Mouse (Mus musculus): ENCODE measurements around the gene Sipa1l2.

Sipa1l2 gene

DNA sequence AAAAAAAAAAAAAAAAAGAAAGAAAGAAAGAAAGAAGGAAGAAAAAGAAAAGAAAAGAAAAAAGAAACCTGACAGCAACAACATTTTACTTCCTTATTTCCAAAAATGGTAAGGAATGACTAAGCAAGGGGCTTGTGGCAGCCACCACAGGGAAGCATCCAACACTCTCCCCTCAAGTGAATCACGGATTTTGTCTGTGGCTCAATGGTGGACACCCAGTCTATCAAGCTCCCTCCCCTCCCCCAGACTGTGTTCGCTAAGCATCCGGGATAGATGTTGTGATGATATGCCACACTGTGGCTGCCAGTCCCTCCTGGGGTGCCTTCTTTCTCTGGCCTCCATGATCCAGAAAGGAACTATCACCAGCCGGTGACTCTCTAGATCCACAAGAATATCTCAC is 6.5 kb upstream of the Sipa1l2 start:
- DNase-seq = no peak

DNA sequence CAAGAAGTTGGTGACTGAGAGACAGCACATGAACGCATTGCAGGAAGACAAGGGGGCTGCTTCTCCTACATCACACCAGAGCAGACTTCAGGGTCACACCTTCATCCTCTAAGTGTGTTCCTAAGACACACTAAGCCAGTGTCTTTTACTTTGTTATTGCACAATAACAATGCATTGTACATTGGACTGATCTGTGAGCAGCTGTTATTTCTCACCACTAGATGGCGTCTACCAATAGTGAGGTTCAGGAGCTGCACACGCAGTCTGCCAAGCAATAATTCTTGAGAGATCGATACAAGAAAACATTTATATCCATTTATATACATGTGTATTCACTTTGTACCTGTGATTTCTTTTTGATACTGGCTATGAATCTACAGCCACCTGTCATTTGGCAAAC is 4.7 kb upstream of the Sipa1l2 start:
- no peak for DNase-seq

DNA sequence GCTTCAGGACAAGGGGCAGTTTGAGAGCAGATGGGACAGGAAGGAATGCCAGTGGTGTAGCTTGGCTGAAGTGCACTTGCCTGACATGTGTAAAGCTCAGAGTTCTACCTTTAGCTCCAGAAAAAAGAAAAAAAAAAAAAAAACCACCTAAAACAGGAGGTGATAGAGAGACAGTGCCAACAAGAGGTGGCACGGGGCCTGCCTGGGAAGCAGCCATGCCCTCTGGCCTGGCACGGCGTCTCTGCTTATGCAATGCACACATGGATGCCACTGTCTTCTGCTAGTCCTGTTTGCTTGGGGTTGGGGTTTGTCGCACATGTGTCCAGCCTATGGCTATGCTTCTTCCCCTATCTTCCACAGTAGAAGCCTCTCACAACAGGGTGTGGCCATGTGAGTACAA is 2.6 kb upstream of the Sipa1l2 start:
- DNase-seq = no peak

DNA sequence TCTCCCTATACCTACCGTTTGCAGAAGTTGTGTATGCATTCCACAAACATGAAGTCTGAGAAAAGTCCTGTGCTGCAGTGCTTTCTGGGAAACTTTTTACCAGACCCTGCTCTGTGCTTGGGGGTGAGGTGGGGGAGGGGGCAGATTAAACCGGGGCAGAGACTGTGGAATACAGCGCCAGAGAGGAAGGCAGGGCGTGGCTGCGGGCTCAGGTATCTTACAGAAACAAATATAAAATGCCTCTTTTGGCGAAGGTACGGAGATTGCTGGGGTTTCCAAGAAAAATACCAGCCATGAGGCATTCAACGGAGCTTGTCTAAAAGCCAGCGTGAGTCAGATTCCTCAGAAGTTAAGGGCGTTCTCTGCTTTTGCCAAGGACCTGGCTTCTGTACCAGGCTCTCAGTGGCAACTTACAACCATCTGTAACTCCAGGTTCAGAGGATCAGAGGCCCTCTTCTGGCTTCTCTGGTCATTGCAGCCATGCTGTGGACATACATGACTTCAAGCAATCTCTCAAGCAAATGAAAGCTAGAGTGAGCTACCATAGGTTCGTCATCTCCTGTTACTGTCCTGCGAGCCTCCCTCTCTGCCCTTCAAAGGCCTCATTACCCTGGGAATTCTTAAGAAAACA is 1.3 kb upstream of the Sipa1l2 start:
- peak; percentile 45 for DNase-seq

DNA sequence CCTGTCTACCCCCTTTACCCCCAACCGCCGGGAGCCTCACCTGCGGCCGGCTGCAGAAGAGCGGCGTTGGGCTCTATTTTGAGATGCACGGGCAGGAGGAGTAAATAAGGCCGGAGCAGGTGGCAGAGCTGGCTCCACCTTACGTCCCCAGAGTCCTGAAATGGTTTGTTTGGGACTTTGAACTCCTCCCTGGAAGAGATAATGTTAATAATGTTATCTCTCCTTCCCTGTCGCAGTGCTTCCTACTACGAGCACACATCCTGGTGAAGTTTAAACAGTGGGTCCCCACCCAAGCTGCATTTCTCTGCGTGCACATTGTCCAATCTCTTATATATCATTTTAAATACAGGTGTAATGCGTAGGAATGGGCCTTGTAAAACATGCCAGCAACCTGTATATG is 781 bp upstream of the Sipa1l2 start:
- no peak for DNase-seq

DNA sequence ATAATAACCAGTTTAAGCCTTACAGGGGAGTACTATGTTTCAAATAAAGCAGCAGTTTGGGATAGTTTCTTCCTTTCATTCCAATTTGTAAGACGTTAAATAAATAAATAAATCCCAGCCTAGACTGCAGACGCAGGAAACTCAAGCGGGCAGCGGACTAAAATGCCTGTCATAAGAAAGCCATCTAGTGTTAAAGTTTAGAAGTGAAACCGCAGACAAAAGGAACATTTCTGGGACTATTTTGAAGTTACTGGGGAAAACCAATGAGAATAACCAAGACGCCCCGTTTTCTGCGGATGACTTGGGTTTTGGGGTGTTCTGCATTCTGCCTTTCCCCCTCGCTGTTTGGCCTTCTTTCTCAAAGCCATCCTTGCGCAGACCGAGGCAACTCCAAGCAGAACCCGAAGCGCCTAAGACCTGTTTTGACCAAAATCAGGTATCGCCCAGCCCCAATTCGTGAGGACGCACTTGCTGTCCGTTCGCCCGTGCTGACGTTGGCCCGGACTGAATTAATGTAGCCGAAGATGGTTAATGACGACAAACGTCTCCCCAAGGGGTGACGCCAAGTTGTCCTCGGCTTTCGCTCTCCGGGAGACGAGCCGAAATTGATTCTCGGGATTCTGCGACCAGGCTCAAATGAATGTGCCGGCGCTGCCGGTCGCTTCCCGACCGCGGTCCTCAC is 616 bp downstream of the Sipa1l2 start:
- peak; percentile 38 for DNase-seq

DNA sequence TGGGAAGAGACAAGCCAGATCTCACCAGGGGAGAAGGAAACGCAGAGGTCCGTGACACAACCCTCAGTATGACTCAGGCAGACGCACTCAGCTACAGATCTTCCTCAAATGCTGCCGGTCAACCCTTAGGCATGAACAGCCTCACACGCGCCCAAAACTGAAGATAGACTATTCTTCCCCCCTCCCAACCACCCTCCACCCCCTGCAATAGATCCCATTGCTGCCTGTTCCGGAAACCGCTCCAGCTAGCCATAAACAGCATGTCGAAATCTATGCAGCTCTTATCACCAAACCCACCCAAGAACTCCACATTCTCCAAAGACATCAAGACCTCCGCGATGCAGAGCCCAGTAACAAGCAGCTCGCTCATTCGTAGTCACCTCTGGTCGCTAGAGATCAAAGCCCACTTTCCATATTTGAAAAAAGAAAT is 1.2 kb downstream of the Sipa1l2 start:
- peak; percentile 9 for DNase-seq

DNA sequence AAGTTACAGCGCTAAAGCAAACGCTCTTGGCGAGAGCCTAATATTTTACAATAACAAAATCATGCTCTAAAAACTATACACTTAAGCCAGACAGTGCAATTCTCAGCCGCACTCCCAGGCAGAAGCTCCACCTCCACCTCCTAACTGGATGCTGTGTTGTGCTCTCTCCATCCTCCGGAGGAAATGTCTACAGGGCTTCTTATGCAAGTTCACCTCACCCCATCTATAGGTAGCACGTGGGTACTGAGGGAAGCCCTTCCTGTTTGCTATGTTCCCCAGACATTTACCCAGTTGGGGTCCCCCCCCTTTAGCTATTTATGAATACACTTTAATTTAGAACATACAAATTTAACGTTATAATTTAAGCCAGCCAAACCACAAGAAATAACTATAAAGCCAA is 2.0 kb downstream of the Sipa1l2 start:
- DNase-seq = peak; percentile 48

DNA sequence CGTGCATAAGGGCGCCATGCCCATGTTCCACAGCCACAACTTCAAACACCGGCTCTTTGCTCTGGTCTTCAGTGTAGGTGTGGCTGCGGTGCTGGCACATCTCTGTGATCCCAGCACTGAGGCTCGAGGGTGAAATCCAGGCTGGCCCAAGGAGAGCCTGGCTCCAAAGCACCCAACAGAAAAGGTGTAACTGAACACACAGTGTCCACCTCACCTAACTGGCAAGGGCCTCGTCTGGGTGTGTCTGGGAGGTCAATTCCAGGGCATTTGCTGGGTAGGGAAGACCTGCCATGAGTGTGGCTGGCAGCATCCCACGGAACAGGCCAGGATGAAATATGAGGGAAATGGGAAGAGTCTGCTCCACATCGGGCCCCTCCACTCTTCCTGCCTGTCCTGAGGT is 6.7 kb downstream of the Sipa1l2 start:
- DNase-seq = no peak

DNA sequence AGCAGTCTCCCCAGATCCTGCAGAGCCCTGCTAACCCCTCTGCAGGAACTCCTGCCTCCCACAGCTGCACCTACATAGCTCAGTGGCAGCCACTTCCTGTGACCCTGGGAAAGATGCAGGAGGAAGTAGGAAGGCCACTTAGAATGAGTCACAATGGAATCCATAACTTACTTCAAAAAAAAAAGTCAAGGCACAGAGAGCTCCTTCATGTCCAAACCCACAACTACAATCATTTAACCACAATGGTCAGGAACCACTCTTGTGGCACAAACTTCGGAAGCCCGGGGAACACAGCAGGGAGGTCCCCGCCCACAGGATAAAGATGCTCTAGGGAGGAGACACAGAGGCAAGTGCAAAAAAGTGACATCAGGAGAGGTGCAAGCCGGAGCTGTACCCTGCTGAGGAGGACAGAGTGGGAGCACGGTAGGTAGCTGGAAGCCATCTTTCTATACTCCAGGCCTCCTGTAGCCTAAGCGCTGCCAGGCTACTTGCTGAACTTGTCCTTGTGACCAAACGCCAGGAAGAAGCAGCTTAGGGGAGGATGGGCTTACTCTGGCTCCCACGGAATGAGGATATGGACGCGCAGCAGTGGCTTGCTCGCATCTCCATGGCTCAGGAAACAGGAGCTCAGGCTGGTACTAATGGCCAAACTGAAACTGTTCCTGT is 8.7 kb downstream of the Sipa1l2 start:
- peak; percentile 38 for DNase-seq

DNA sequence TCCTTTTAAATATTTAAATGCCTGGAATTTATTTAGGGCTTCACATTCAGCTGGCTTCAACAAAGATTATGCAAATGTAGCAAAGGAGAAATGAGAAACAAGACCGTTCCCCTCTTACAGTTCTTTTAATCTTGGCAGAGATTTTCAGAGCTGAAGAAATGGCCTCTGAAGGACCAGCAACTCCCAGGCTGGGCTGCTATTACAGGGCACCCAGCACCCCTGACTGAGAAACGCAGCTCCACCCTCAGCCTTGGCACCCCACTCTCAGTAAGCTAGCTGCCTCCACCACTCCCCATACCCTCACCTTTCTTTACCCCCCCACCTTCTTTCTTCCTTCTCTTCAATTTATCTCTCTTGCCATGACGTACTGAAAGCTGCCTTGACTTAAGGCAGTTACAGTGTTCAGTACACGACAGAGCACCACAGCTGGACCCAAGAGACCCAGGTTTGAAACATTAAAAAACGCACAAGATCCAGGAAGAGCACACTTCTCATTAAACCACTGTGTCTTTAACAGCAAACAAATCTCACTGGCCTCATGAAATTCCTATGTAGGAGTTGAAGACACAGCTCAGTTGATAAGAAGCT is 10.4 kb downstream of the Sipa1l2 start:
- no peak for DNase-seq

DNA sequence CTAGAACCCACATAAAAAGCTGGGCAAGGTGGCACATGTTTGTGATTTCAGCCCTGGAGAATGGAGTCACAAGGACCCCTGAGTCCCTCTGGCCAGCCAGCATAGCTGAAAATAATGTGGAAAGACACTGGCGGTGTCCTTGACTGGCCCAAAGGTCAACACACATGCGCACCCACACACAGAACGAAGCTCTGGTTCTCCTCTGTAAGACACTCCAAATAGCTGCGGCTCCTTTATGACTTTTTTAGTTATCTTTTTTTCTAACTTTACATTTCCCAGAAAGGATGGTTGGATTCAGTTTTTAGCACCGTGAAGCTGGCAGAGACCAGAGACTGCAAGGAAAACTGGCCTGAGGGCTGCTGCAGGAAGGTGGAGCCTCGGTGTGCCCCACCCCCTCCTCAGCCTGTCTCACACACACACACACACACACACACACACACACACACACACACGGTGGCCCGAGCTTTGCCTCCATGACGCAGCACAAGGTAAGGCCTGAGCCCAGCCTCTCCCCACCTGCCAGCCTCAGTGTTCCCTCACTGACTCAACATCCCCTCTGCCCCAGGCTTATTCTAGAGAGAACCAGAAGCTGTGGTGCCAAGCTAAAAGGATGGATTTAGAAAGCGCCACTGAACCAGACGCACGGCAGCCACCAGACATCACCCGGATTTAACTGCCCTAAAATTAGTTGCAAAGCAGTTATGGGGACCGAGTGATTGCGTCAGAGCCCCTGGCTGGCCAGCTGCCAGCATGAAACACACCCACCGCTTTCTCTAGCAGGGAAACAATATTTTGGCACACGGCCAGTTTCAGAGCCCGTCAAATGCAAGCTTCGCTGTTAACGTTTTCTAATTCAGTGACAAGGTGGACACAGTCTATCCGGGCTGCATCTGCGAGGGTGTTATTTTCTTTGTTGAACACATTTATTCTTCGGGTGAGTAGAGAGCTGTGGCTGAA is 11.2 kb downstream of the Sipa1l2 start:
- DNase-seq = peak; percentile 66

DNA sequence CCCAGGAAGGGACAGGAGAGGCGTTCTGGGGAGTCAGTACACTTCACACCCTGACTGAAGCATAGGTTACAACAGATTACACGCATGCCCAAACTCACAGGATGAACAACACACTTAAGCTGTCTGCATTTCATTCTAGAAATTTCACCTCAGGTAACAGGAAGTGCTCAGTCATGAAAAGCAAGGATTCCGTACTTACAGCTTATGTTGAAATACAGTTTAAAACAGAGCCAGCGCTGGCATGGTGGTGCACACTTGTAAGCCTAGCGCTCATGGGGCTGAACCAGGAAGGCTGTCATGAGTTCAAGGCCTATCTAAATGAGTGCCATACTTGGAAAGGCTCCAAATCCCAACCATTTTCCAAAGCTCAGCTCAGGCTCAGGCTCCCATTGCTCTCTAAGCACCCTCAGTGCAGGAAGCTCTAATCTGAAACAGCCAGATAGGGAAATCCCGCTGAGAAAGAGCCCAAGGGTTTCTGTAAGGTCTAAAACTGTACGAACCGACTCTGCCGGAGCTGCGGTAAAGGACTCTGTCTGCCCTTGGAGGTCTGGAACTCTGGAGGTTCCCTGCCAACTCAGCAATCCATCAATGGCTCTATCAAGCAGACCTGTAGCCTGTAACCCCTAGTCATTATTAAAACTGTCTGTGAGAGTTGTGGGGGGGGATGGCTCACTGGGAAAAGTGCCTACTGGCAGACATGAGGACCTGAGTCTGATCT is 12.1 kb downstream of the Sipa1l2 start:
- DNase-seq = no peak

DNA sequence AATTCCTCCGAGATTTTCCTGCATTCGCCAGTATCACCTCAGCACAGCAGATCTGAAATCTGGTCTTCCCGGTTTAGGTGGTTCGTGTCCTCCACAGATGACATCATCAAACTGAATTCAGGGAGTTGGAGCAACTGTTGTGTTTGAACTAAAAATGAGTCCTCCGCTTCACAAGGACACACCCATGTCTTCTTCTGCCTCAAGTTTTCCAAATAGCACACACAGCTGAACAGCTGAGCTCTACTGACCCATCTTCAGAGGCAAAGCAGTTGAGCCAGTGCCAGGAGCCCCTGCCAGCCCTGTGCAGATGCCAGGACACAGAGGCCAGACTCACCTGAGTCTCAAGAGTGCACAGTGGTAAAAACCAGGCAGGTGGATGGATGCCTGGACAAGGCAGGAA is 12.9 kb downstream of the Sipa1l2 start:
- no peak for DNase-seq

DNA sequence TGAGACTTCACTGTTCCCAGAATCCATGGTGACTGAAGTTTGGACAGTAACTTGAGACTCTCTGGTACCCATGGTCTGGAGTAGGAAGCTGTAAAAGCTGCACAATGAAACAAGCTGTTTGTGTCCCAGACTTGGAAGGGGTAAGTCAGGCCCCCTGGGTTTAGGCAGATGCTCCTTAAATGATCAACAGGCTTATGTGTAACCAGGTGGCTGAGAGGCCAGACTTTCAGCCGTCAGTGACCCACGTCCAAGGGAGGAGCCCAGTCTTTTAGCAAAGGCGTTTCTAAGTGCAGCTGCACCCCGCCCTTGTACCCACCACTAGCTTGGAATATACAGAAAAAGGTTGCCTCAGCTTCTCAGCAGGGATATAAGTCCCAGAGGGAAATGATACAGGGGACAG is 19.0 kb downstream of the Sipa1l2 start:
- no peak for DNase-seq

DNA sequence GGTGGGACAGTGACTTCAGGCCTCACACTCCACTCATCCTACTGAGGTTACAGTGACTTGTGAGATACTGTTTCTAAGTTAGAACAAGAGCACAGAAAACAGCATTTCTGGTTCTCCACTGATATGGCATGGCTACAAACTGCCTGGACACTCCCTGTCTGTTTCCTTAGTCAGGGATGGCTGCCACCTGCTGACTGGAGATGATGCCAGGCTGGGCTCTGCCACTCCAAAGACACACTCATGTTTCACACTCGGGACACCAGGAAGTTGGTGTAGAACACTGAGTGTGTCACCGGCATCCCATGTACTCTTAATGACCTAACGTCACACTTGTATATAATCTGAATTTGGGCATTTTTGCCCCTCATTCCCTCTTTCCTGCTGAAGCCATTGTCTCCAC is 22.3 kb downstream of the Sipa1l2 start:
- no peak for DNase-seq

DNA sequence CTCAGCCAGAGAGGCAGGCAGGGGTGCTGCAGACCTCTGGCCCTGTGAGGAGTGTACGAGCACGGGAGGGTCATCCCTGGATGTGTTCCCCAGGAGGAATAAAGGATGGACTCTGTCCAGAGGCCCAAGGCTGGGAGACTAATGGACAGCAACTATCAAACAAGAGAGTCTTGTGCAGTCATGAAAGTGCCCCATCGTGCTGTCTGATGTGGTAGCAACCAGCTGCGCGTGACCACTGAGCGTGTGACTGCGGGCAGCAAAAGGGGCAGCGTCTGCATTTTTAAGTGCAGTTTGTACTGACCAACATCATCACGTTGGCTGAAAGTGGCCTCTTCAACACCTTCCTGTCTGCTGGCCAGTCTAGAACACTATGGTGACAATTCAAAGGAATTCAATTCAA is 23.7 kb downstream of the Sipa1l2 start:
- no peak for DNase-seq

DNA sequence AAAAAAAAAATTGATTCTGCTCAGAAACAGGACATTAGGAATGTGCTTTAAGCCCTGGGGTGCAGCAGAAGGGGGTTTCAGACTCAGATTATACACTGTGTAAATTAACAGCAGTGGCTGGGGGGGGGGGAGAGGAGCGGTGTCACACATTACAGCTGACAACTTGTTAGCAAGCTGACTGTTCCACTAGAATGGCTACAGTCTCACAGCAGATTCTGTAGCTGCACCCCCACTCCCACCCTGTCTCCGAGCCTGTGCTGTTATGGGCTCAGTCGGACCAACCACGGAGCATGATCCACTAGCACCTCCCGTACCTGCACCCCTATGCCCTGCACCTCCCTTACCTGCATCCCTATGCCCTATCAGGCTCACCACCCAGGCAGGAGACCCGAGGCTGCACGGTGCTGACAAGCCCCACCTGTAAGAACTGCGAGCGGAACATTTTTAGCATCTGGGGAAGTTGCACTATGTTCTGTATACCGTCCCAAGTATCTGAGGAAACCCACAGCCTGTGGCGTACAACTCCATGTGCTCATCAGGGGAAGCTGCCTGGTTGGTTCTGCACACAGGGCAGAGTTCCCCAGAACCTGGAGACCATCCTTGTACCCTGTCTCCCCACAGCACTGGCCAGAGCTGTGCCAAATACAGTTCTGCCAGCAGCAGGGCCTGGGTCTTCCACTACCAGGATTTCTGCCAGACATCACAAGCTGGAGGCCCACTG is 26.6 kb downstream of the Sipa1l2 start:
- no peak for DNase-seq

DNA sequence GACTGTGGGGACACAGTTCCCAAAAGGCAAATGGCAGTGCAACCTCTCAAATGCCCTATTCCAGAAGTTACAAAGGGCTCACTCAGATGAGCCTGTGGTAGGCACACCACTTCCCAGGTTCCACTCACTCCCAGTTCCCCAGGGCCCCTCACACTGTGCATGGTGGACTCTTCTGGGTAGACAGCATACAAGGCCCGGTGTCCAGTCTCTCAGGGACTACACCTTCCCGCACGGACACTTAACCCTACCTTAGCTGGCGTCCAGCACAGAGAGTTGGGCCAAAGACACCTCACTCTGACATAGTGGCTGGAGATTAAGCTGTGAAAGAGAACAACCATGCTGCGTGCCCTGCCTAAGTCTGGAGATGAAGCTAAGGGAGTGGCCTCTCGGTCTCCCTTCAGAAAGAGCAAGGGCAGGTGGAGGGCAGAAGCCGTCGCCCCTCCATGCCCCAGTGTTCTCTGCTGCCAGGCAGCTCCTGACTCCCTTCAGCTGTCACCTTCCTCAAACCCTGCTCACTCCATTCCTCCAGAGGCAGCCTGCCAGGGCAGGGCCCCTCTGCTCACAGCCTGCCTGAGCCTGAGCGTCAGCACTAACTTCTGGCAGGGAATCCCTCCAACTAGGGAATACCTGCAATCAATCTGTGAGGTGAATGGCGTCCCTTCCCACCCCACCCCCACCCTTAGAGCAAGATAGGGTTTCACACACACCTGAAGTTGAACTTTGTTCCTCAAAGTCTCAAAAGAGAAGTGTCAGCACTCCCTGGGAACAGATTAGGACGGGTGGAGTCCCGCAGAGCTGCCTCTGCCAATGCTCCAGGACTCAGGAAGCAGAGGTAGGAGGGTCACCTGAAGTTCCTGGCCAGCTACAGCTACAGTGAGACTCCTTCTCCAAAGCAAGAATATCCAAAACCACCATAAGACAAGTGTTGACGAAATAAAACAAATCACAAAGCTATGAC is 30.3 kb downstream of the Sipa1l2 start:
- no peak for DNase-seq

DNA sequence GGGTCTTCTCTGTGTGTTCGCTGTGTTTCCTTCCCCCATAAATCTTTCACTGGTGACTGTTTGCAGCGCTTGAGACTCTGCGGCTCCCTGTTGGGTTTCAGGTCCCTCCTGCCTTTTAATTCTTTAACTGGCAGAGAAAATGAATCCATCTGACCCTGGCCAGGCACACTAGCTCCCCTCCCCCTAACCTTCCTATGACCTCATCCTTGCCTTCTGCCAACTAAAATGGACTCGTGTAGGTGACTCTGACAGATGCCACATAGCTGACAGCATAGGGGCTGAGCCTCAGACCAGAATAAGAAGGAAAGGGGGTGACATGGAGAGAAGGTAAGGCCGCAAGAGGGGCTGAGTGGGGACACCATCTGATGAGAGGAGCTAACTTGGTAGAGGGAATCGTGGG is 31.3 kb downstream of the Sipa1l2 start:
- DNase-seq = no peak

Data from thymus, postnatal 25 days (tissue).